Comparison of ENCODE assay signal across 8 mouse cellular contexts in genomic region chr12:114012860-114013259, GRCm38 (mm10).
DNase-seq lines count a peak whose midpoint lies in the region; ATAC-seq and TF ChIP-seq lines count a peak whose summit lies in the region.
"Not testable (repeated sequence)": the region's sequence is repeated elsewhere in the genome, so short reads cannot be mapped to it uniquely, and the experiment has no call there.

No protein-coding gene starts in this region.

- not testable (repeated sequence) for H3K27ac ChIP-seq in kidney, postnatal 0 days; liver, embryonic 14.5 days

- 25% methylated on average over 4 of the region's 4 CpGs for WGBS in kidney, postnatal 0 days
- 30% methylated on average over 4 of the region's 4 CpGs for WGBS in liver, embryonic 14.5 days (ENCODE audit: insufficient replicate concordance)

- ATAC-seq in kidney, postnatal 0 days (replicated peaks; ENCODE audit: low FRiP score, low read depth); liver, embryonic 14.5 days (ENCODE audit: insufficient read depth): not testable (repeated sequence)

- H3K4me2 ChIP-seq in kidney, postnatal 0 days (ENCODE audit: low read length); liver, embryonic 14.5 days (ENCODE audit: low read depth): not testable (repeated sequence)

- H3K4me3 ChIP-seq in kidney, postnatal 0 days (replicated peaks; ENCODE audit: low read depth, low read length); liver, embryonic 14.5 days (ENCODE audit: insufficient read depth in 1 of 2, low read depth in 2 of 2, low read length in 2 of 2): not testable (repeated sequence)

- not testable (repeated sequence) for H3K9me3 ChIP-seq in kidney, postnatal 0 days (replicated peaks; ENCODE audit: low read length); liver, embryonic 14.5 days (ENCODE audit: control insufficient read depth, low read length)

- H3K27me3 ChIP-seq in kidney, postnatal 0 days (ENCODE audit: insufficient read depth, low read length); liver, embryonic 14.5 days (ENCODE audit: control insufficient read depth, insufficient read depth, low read length): not testable (repeated sequence)

- TF ChIP-seq EP300 in liver, embryonic 14.5 days (IDR thresholded peaks at IDR 0.05; ENCODE audit: low read depth) = not testable (repeated sequence)

- peak; percentile 54; the same call in 1 of the 2 replicates for TF ChIP-seq CTCF in kidney, postnatal 0 days (IDR thresholded peaks at IDR 0.05; ENCODE audit: low read depth)
- TF ChIP-seq CTCF in liver, embryonic 14.5 days (IDR thresholded peaks at IDR 0.05; ENCODE audit: low read depth) = peak; percentile 41

- not testable (repeated sequence) for H3K4me1 ChIP-seq in kidney, postnatal 0 days (replicated peaks; ENCODE audit: insufficient read depth, low read length); liver, embryonic 14.5 days (replicated peaks; ENCODE audit: control insufficient read depth in 2 of 2, insufficient read depth in 2 of 2, low read length in 1 of 2)

- not testable (repeated sequence) for H3K9ac ChIP-seq in kidney, postnatal 0 days (ENCODE audit: low read depth, low read length); liver, embryonic 14.5 days (replicated peaks)

- not testable (repeated sequence) for H3K36me3 ChIP-seq in kidney, postnatal 0 days (ENCODE audit: insufficient read depth, low read length); liver, embryonic 14.5 days (replicated peaks; ENCODE audit: control insufficient read depth, insufficient read depth, low read depth)

- DNase-seq in CD4-positive, CD25-positive, alpha-beta regulatory T cell, adult 2 months (ENCODE audit: low read depth, low spot score) = peak; percentile 70
- peak; percentile 77 to 78 for DNase-seq in adrenal gland, adult 18-20 months (ENCODE audit: low spot score in 2 of 2)
- DNase-seq in cerebellum, postnatal 14 days = peak; percentile 35 to 57
- DNase-seq in heart, adult 18-20 months = peak; percentile 28 to 61
- peak; percentile 1 for DNase-seq in kidney, postnatal 0 days (ENCODE audit: low spot score)
- DNase-seq in liver, embryonic 14.5 days (ENCODE audit: low read depth in 3 of 3, low spot score in 3 of 3) = not testable (repeated sequence)
- peak; percentile 58 to 75 for DNase-seq in natural killer cell, adult 2 months (ENCODE audit: low spot score in 2 of 2)
- peak; percentile 34 for DNase-seq in testis, postnatal 14 days (ENCODE audit: low spot score)
